Mouse (Mus musculus): ENCODE data around the gene March4.

DNA sequence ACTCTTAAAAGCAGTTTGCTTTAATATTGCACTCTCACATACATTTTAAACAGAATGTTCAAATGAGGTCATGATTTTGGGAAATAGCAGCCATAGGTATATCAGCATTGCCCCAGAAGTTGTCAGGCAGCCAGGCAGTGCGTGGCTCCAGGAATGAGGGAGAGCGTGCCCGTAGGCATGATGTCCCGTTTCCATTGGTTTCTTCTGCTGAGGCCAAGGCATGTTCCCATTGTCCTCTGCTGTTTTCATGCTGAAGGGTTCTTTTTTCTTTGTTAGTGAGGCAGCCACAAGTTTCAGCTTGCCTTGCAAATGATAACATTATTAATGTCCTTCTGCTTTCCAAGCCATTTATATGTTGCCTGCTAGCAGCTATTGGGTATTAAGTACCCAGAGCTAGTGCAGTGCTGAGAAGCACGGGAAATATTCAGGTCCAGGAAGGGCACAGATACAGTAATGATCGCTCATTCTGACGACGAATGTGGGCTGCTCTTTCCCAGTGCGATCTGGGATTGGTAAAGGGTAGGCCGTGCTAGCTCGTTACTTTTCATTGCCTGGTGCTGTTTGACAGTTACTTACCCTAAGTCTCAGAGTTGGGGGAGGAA, 156.9 kb downstream of the March4 start:
- no peak for TF ChIP-seq POLR2A (IDR thresholded peaks at IDR 0.05; ENCODE audit: insufficient read depth, low read length)
- TF ChIP-seq CTCF (IDR thresholded peaks at IDR 0.05; ENCODE audit: low read depth, low read length): no peak

Data from ES-Bruce4 (cell line).